In genomic region chr1:135427390-135427789, GRCm38 (mm10) we compare ENCODE assay signal across 16 mouse cellular contexts. TPM values are rescaled to one million over a fixed set of nuclear protein-coding genes. Genes with fewer than 3 reads are reported as not detected.
DNase-seq lines count a peak whose midpoint lies in the region; ATAC-seq lines count a peak whose summit lies in the region.
"Had no signal": no experiment of that assay in that cellular context is flagged by ENCODE, and none has a peak within 500 bp of the region (broad histone marks: within the 10 kb centered on the region; RNA-seq: fewer than 3 reads in every experiment).

No protein-coding gene starts in this region.

- peak; percentile 10 for DNase-seq in splenic B cell, adult 2 months (ENCODE audit: low read depth, low spot score)
- DNase-seq in thymus, adult 18-20 months: no peak
- DNase-seq: cerebellum, postnatal 10 days; gastrocnemius, postnatal 10 days; heart, postnatal 10 days; kidney, adult 8-10 months; kidney, postnatal 4 days; spleen, adult 18-20 months; thymus, postnatal 14 days had no signal

- no peak overlapping the region for H3K27ac ChIP-seq in hindbrain, embryonic 13.5 days
- H3K27ac ChIP-seq in hindbrain, embryonic 16.5 days (ENCODE audit: low read depth, low read length): no peak overlapping the region
- H3K27ac ChIP-seq in neural tube, embryonic 13.5 days (replicated peaks): no peak overlapping the region
- H3K27ac ChIP-seq in neural tube, embryonic 15.5 days (replicated peaks): no peak overlapping the region
- no peak overlapping the region for H3K27ac ChIP-seq in forebrain, embryonic 15.5 days (replicated peaks)
- H3K27ac ChIP-seq: liver, embryonic 12.5 days had no signal

- ATAC-seq in hindbrain, embryonic 13.5 days (ENCODE audit: low FRiP score): no peak
- no peak for ATAC-seq in hindbrain, embryonic 16.5 days
- ATAC-seq in neural tube, embryonic 13.5 days (ENCODE audit: low read depth): no peak
- ATAC-seq in neural tube, embryonic 15.5 days (ENCODE audit: low FRiP score): no peak
- ATAC-seq in forebrain, embryonic 15.5 days (replicated peaks): no peak
- ATAC-seq: CD4-positive, CD25-positive, alpha-beta regulatory T cell, adult 4 months; liver, embryonic 12.5 days had no signal

- peaks cover 40% of the 10 kb centered on the region for H3K4me1 ChIP-seq in hindbrain, embryonic 13.5 days (replicated peaks)
- peaks cover 23% of the 10 kb centered on the region for H3K4me1 ChIP-seq in hindbrain, embryonic 16.5 days (ENCODE audit: control insufficient read depth, insufficient read depth, low read depth, low read length)
- H3K4me1 ChIP-seq in neural tube, embryonic 13.5 days (replicated peaks): peaks cover 41% of the 10 kb centered on the region
- peaks cover 42% of the 10 kb centered on the region for H3K4me1 ChIP-seq in neural tube, embryonic 15.5 days
- peaks cover 37% of the 10 kb centered on the region for H3K4me1 ChIP-seq in forebrain, embryonic 15.5 days

- H3K36me3 ChIP-seq in hindbrain, embryonic 13.5 days: peaks cover 37% of the 10 kb centered on the region
- no peaks in the 10 kb centered on the region for H3K36me3 ChIP-seq in hindbrain, embryonic 16.5 days (ENCODE audit: control insufficient read depth, insufficient read depth, low read length)
- H3K36me3 ChIP-seq in neural tube, embryonic 13.5 days: peaks cover 37% of the 10 kb centered on the region
- peaks cover 39% of the 10 kb centered on the region for H3K36me3 ChIP-seq in neural tube, embryonic 15.5 days
- peaks cover 24% of the 10 kb centered on the region for H3K36me3 ChIP-seq in forebrain, embryonic 15.5 days
- H3K36me3 ChIP-seq in splenic B cell, adult 2 months (ENCODE audit: control insufficient read depth, insufficient read depth, low read length, poor library complexity, severe bottlenecking): no peaks in the 10 kb centered on the region

- peak overlapping the region; percentile 81; the same call in 1 of the 2 replicates for H3K4me2 ChIP-seq in hindbrain, embryonic 13.5 days
- no peak overlapping the region for H3K4me2 ChIP-seq in hindbrain, embryonic 16.5 days (ENCODE audit: low read length)
- H3K4me2 ChIP-seq in neural tube, embryonic 13.5 days: peak overlapping the region; percentile 75
- no peak overlapping the region for H3K4me2 ChIP-seq in neural tube, embryonic 15.5 days
- H3K4me2 ChIP-seq in forebrain, embryonic 15.5 days (replicated peaks): peak overlapping the region; percentile 71; the same call in 1 of the 2 replicates

- WGBS in hindbrain, embryonic 13.5 days: 95% methylated on average over 6 of the region's 6 CpGs
- 91% methylated on average over 6 of the region's 6 CpGs for WGBS in hindbrain, embryonic 16.5 days
- WGBS in neural tube, embryonic 13.5 days: 88% methylated on average over 6 of the region's 6 CpGs
- 88% methylated on average over 6 of the region's 6 CpGs for WGBS in neural tube, embryonic 15.5 days
- 88% methylated on average over 6 of the region's 6 CpGs for WGBS in forebrain, embryonic 15.5 days

- no peaks in the 10 kb centered on the region for H3K9me3 ChIP-seq in hindbrain, embryonic 13.5 days
- no peaks in the 10 kb centered on the region for H3K9me3 ChIP-seq in hindbrain, embryonic 16.5 days (ENCODE audit: control insufficient read depth, low read length)
- no peaks in the 10 kb centered on the region for H3K9me3 ChIP-seq in neural tube, embryonic 13.5 days
- H3K9me3 ChIP-seq in neural tube, embryonic 15.5 days (replicated peaks): no peaks in the 10 kb centered on the region
- no peaks in the 10 kb centered on the region for H3K9me3 ChIP-seq in forebrain, embryonic 15.5 days
- H3K9me3 ChIP-seq: liver, embryonic 12.5 days had no signal

- no peak overlapping the region for H3K9ac ChIP-seq in hindbrain, embryonic 13.5 days
- H3K9ac ChIP-seq in hindbrain, embryonic 16.5 days (ENCODE audit: low read depth, low read length): no peak overlapping the region
- H3K9ac ChIP-seq in neural tube, embryonic 13.5 days: no peak overlapping the region
- H3K9ac ChIP-seq in neural tube, embryonic 15.5 days (replicated peaks): no peak overlapping the region
- H3K9ac ChIP-seq in forebrain, embryonic 15.5 days (replicated peaks): no peak overlapping the region
- H3K9ac ChIP-seq: liver, embryonic 12.5 days had no signal

- H3K27me3 ChIP-seq in hindbrain, embryonic 13.5 days: no peaks in the 10 kb centered on the region
- no peaks in the 10 kb centered on the region for H3K27me3 ChIP-seq in hindbrain, embryonic 16.5 days (replicated peaks; ENCODE audit: control insufficient read depth, insufficient read depth, low read length)
- H3K27me3 ChIP-seq in neural tube, embryonic 13.5 days: no peaks in the 10 kb centered on the region
- H3K27me3 ChIP-seq in neural tube, embryonic 15.5 days (replicated peaks): no peaks in the 10 kb centered on the region
- no peaks in the 10 kb centered on the region for H3K27me3 ChIP-seq in forebrain, embryonic 15.5 days
- H3K27me3 ChIP-seq in splenic B cell, adult 2 months (ENCODE audit: control insufficient read depth, insufficient read depth, low read length, poor library complexity, severe bottlenecking): no peaks in the 10 kb centered on the region
- H3K27me3 ChIP-seq: liver, embryonic 12.5 days had no signal

- no peak overlapping the region for H3K4me3 ChIP-seq in hindbrain, embryonic 13.5 days
- no peak overlapping the region for H3K4me3 ChIP-seq in hindbrain, embryonic 16.5 days (ENCODE audit: low read length)
- no peak overlapping the region for H3K4me3 ChIP-seq in neural tube, embryonic 13.5 days
- H3K4me3 ChIP-seq in neural tube, embryonic 15.5 days (replicated peaks): no peak overlapping the region
- H3K4me3 ChIP-seq in forebrain, embryonic 15.5 days: 0 out of 2 replicates have a peak overlapping the region, but pooled peaks have one; percentile 94
- H3K4me3 ChIP-seq: liver, embryonic 12.5 days had no signal

RNA-seq across cellular contexts. Expression of gene Ipo9, which starts 2.9 kb away (rescaled TPM):
- polyA plus RNA-seq in hindbrain, embryonic 13.5 days (2015; fragmentation: Nextera tagmentation; extraction: Ambion mirVana): 124 and 126 TPM in 2 replicates
- 102 and 109 TPM in 2 replicates for polyA plus RNA-seq in hindbrain, embryonic 16.5 days (2015; fragmentation: Nextera tagmentation; extraction: Ambion mirVana)
- 104 and 114 TPM in 2 replicates for polyA plus RNA-seq in neural tube, embryonic 13.5 days (2015; fragmentation: Nextera tagmentation; extraction: Ambion mirVana)
- 100 and 109 TPM in 2 replicates for polyA plus RNA-seq in neural tube, embryonic 15.5 days (2015; fragmentation: Nextera tagmentation; extraction: Ambion mirVana)
- polyA plus RNA-seq in forebrain, embryonic 15.5 days (2015; fragmentation: Nextera tagmentation; extraction: Ambion mirVana): 139 and 148 TPM in 2 replicates

RNA-seq across cellular contexts. Expression of gene Shisa4, which starts 52.4 kb away (rescaled TPM):
- polyA plus RNA-seq in hindbrain, embryonic 13.5 days (2015; fragmentation: Nextera tagmentation; extraction: Ambion mirVana): 84.2 and 89.9 TPM in 2 replicates
- 130 and 135 TPM in 2 replicates for polyA plus RNA-seq in hindbrain, embryonic 16.5 days (2015; fragmentation: Nextera tagmentation; extraction: Ambion mirVana)
- 81.8 and 95.4 TPM in 2 replicates for polyA plus RNA-seq in neural tube, embryonic 13.5 days (2015; fragmentation: Nextera tagmentation; extraction: Ambion mirVana)
- 100 and 121 TPM in 2 replicates for polyA plus RNA-seq in neural tube, embryonic 15.5 days (2015; fragmentation: Nextera tagmentation; extraction: Ambion mirVana)
- 94.3 and 104 TPM in 2 replicates for polyA plus RNA-seq in forebrain, embryonic 15.5 days (2015; fragmentation: Nextera tagmentation; extraction: Ambion mirVana)

Comparison
In these comparisons a context has a peak if more than half of its experiments do, and no peak if none do; other contexts are left out.
1. H3K4me2 ChIP-seq: peak in hindbrain, embryonic 13.5 days (single experiment), neural tube, embryonic 13.5 days (single experiment) and forebrain, embryonic 15.5 days (single experiment); none in hindbrain, embryonic 16.5 days (single experiment) and neural tube, embryonic 15.5 days (single experiment).